Mouse (Mus musculus) embryonic fibroblast, embryonic 13.5 days (primary cell): Measurements from ENCODE around the gene Ntm.

Experiments used
- CTCF ChIP-seq: IDR thresholded peaks from 2 replicates; pipeline ENCODE4 v1.5.1; 2011; ENCODE audit warnings: mild to moderate bottlenecking, control low read depth, low read length, moderate library complexity, borderline replicate concordance; ENCODE audit not compliant: insufficient read depth
- POLR2A ChIP-seq: IDR thresholded peaks from 2 replicates; pipeline ENCODE4 v1.6.1; 2011; ENCODE audit warnings: low read depth, mild to moderate bottlenecking, control low read depth, low read length, moderate library complexity

DNA sequence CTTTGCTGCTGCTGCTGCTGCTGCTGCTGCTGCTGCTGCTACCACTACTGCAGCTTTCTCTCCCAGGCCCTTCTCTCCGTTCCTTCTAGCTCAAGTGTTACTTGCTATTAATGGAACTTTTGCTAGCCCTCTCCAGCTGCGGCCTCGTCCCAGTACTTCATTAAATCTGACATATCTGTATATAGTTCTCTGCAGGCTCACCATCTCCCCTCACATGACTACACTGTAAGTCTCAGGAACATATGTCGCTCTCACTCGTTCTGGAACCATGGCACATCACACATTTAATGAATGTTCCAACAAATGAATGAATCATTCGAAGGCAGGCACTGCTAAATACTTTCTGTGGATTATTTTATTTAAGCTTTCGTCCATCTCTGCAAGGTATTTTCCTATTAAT is 573.7 kb downstream of the Ntm start:
- TF ChIP-seq CTCF, result no peak
- TF ChIP-seq POLR2A, result no peak
